Mouse (Mus musculus) forebrain, embryonic 14.5 days (tissue): Measurements from ENCODE around the gene Tjp2. TPM values are rescaled to one million over a fixed set of nuclear protein-coding genes. Genes with fewer than 3 reads are reported as not detected.
A peak's percentile ranks its signal among the peaks of the same experiment; 100 is the strongest.

ENCODE experiments used
- ATAC-seq: fragments of 200-750 bp; cut with Nextera tagmentation; 2 replicates; pipeline ENCODE4 v1.8.0; 2017; ENCODE audit warnings: mild to moderate bottlenecking, moderate library complexity
- DNase-seq: peaks from one replicate; pipeline ENCODE4 v3.0.0-alpha.2; 2015; ENCODE audit warnings: low spot score
- H3K27ac ChIP-seq: fragments of 300-500 bp; sonication (generic); 2 replicates; pipeline ENCODE4 v1.5.1; 2014; ENCODE audit warnings: low read depth, mild to moderate bottlenecking, control low read depth, low read length, moderate library complexity
- H3K27me3 ChIP-seq: fragments of 300-500 bp; sonication (generic); replicated peaks from 2 replicates; pipeline ENCODE4 v1.6.1; 2014; ENCODE audit warnings: low read length, control low read depth, mixed read lengths; ENCODE audit not compliant: control insufficient read depth, insufficient read depth
- H3K36me3 ChIP-seq: fragments of 300-500 bp; sonication (generic); 2 replicates; pipeline ENCODE4 v1.6.1; 2014; ENCODE audit warnings: low read length, control low read depth; ENCODE audit not compliant: control insufficient read depth, insufficient read depth
- H3K4me1 ChIP-seq: fragments of 300-500 bp; sonication (generic); 2 replicates; pipeline ENCODE4 v1.6.1; 2014; ENCODE audit warnings: antibody characterized with exemption, low read length, control low read depth; ENCODE audit not compliant: control insufficient read depth, insufficient read depth
- H3K4me2 ChIP-seq: fragments of 300-500 bp; sonication (generic); 2 replicates; pipeline ENCODE4 v1.6.1; 2014; ENCODE audit warnings: mild to moderate bottlenecking, control low read depth, low read length
- H3K4me3 ChIP-seq: fragments of 300-500 bp; sonication (generic); 2 replicates; pipeline ENCODE4 v1.5.1; 2014; ENCODE audit warnings: low read depth, low read length, control low read depth
- H3K9ac ChIP-seq: fragments of 300-500 bp; sonication (generic); 2 replicates; pipeline ENCODE4 v1.6.1; 2014; ENCODE audit warnings: mild to moderate bottlenecking, low read length, control low read depth, moderate library complexity
- H3K9me3 ChIP-seq: fragments of 300-500 bp; sonication (generic); replicated peaks from 2 replicates; pipeline ENCODE4 v1.6.1; 2016; ENCODE audit warnings: low read length, control low read depth, mixed read lengths; ENCODE audit not compliant: control insufficient read depth
- WGBS: fragments of 180-500 bp; shearing (Covaris S2); extraction: QIAGEN DNeasy Blood & Tissue Kit; methylation state at CpG from one replicate; pipeline ENCODE4 v1.1.7; 2014; 5-methylcytosine and 5-hydroxymethylcytosine counted together
- polyA plus RNA-seq: library from polyadenylated mRNA; unstranded; fragments of >200 nt; fragmentation: Nextera tagmentation; extraction: Ambion mirVana; gene quantifications from 2 replicates; pipeline ENCODE4 v1.2.1, GENCODE M21; 2014

Tjp2 gene
- polyA plus RNA-seq, 1 experiment from 2014 or later = 9.0 TPM

DNA sequence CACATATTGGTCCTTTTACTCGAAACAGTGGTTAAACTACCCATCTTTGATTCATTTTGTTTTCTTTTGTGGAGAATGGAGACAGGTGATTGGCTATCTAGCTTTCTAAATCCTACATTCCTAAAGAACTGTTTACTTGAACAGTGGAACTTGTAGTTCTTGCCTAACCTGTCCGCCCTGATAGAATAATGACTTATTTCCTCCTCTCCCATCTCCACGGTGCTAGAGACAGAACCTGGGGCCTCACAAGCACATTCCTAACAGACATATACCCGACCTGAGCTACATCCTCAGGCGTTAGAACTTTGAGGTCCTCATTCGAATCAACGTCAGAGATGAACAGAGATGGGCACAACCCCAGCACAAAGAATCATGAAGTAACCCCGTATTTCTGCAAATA, 44.4 kb downstream of the Tjp2 start:
- Histone ChIP-seq H3K27ac (no peak overlapping the region), H3K36me3 (no peaks in the 10 kb centered on the region), H3K4me3 (no peak overlapping the region), H3K9me3 (no peaks in the 10 kb centered on the region), H3K27me3 (no peaks in the 10 kb centered on the region), H3K4me2 (no peak overlapping the region), H3K9ac (no peak overlapping the region), H3K4me1 (no peaks in the 10 kb centered on the region)
- ATAC-seq (no peak), DNase-seq (no peak)
- WGBS = 82% methylated on average over 8 of the region's 8 CpGs

GRCm38 (mm10) chr19:24178086-24178485, 46.7 kb downstream of the Tjp2 start:
- no peak overlapping the region for H3K4me3 ChIP-seq
- H3K4me1 ChIP-seq = 0 out of 2 replicates have a peak, but pooled peaks cover 5% of the 10 kb centered on the region
- ATAC-seq (no peak), DNase-seq (no peak)
- no peak overlapping the region for H3K4me2 ChIP-seq
- H3K9ac ChIP-seq = no peak overlapping the region
- H3K27me3 ChIP-seq = no peaks in the 10 kb centered on the region
- no peaks in the 10 kb centered on the region for H3K9me3 ChIP-seq
- H3K36me3 ChIP-seq = no peaks in the 10 kb centered on the region
- H3K27ac ChIP-seq = no peak overlapping the region
- 95% methylated on average over 2 of the region's 2 CpGs for WGBS

GRCm38 (mm10) chr19:24176692-24177091, 48.1 kb downstream of the Tjp2 start:
- H3K4me3 ChIP-seq = no peak overlapping the region
- 77% methylated on average over 4 of the region's 4 CpGs for WGBS
- peaks cover 14% of the 10 kb centered on the region; the same call in 1 of the 2 replicates for H3K4me1 ChIP-seq
- no peaks in the 10 kb centered on the region for H3K36me3 ChIP-seq
- no peak overlapping the region for H3K27ac ChIP-seq
- H3K27me3 ChIP-seq = no peaks in the 10 kb centered on the region
- ATAC-seq (no peak), DNase-seq (no peak)
- no peak overlapping the region for H3K4me2 ChIP-seq
- no peaks in the 10 kb centered on the region for H3K9me3 ChIP-seq
- H3K9ac ChIP-seq = no peak overlapping the region

DNA sequence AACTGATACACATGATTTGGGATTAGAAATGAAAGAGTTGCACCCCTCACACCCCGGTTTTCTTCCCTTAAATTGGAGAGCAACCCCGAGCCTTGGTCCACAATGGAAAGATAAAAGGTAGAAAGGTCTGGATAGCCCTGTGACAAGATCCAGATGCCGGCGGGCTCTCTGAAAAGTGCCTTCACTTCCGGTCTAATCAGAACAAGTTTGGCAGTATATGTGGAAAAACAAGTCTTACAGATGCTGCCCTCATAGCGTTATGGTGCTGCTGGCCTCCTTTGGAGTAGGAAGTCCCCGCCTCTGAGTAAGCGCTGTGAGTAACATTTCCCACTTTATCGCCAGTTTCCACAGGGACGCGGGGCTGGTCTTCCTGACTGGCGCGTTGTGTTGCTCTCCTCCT, 49.9 kb downstream of the Tjp2 start:
- Histone ChIP-seq H3K36me3 (no peaks in the 10 kb centered on the region), H3K27me3 (no peaks in the 10 kb centered on the region), H3K9ac (peak overlapping the region; percentile 79; the same call in 1 of the 2 replicates), H3K4me2 (peak overlapping the region; percentile 66), H3K4me1 (peaks cover 14% of the 10 kb centered on the region; the same call in 1 of the 2 replicates), H3K4me3 (peak overlapping the region; percentile 71), H3K9me3 (no peaks in the 10 kb centered on the region), H3K27ac (no peak overlapping the region)
- no peak for ATAC-seq
- peak; percentile 37 for DNase-seq
- WGBS = 6% methylated on average over 13 of the region's 13 CpGs

DNA sequence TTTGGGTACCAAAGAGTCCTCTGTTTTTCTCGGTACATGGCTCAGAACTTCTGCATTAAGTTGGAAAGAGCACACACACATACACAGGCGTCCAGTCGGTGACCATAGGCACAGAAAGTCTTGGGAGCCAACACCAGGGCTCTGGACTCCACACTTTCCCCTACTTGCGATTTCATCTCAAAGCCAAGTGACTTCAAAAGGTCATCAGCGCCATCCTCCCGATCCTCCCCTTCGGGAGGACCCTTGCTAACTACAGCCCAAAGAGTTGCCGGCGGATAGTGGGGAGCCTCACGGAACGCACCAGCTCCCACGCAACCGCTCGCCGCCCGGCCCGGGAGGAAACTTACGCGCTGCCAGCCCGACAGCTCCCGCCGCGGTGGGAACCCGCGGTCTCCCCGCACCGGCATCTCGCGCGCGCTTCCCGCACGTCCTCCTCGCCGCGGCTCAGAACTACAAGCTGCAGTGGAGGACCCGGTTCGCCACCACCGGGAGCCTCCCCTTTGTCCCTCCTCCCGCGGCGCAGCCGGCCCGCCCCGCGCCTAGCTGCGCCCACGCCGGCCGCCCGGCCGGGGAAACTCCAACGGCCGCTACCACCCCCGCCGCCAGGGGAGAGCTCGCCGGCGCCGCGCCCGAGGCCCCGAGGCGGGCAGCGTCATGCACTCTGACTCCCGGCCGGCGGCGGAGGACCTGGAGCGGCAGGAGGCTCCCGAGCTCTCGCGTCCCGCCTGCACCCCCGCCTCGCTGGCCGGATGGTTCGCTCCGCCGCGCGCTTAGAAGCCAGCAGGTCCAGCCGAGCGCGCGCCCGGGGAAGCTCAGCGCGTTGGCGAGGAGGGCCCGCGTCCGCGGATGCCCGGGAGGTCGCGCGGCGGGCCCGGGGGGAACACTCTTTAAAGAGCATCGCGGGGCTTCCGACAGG, 51.0 kb downstream of the Tjp2 start:
- ATAC-seq (peak; percentile 93), DNase-seq (peak; percentile 93)
- H3K9ac ChIP-seq = peak overlapping the region; percentile 79
- under 1% methylated on average over 87 of the region's 103 CpGs for WGBS
- no peaks in the 10 kb centered on the region for H3K9me3 ChIP-seq
- H3K36me3 ChIP-seq = no peaks in the 10 kb centered on the region
- H3K4me3 ChIP-seq = peak overlapping the region; percentile 71
- no peaks in the 10 kb centered on the region for H3K27me3 ChIP-seq
- peak overlapping the region; percentile 78 for H3K27ac ChIP-seq
- peaks cover 14% of the 10 kb centered on the region; the same call in 1 of the 2 replicates for H3K4me1 ChIP-seq
- H3K4me2 ChIP-seq = peak overlapping the region; percentile 66

DNA sequence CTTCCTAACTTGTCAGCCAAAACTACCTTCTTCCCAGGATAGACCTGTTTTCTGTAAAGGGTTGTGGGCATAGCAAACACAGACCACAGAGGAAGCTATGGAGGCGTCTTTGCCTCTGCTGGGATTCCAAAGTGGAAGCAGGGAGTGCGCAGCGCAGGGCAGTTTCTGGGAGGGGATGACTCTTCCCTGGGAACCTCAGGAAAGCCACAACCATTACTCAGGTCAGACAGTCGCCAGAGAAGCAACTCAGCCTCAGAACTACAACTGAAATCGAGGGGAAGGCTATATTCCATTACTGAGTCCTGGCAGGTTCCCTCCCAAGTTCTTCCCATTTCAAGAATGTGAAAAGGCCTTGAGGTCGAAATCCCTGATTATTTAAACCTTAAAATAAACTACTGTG, 51.8 kb downstream of the Tjp2 start:
- 16% methylated on average over 6 of the region's 6 CpGs for WGBS
- no peak for ATAC-seq

GRCm38 (mm10) chr19:24168531-24168930, 56.3 kb downstream of the Tjp2 start:
- Histone ChIP-seq H3K4me1 (peaks cover 23% of the 10 kb centered on the region), H3K36me3 (no peaks in the 10 kb centered on the region)
- WGBS = 58% methylated on average over 10 of the region's 10 CpGs

More for the DNA sequence above, 51.8 kb downstream of the Tjp2 start:
- peak overlapping the region; percentile 66 for H3K4me2 ChIP-seq
- H3K27me3 ChIP-seq = no peaks in the 10 kb centered on the region
- H3K27ac ChIP-seq = no peak overlapping the region
- no peaks in the 10 kb centered on the region for H3K36me3 ChIP-seq
- no peak for DNase-seq
- peak overlapping the region; percentile 79 for H3K9ac ChIP-seq
- H3K4me1 ChIP-seq = peaks cover 14% of the 10 kb centered on the region; the same call in 1 of the 2 replicates
- no peaks in the 10 kb centered on the region for H3K9me3 ChIP-seq
- H3K4me3 ChIP-seq = peak overlapping the region; percentile 71

DNA sequence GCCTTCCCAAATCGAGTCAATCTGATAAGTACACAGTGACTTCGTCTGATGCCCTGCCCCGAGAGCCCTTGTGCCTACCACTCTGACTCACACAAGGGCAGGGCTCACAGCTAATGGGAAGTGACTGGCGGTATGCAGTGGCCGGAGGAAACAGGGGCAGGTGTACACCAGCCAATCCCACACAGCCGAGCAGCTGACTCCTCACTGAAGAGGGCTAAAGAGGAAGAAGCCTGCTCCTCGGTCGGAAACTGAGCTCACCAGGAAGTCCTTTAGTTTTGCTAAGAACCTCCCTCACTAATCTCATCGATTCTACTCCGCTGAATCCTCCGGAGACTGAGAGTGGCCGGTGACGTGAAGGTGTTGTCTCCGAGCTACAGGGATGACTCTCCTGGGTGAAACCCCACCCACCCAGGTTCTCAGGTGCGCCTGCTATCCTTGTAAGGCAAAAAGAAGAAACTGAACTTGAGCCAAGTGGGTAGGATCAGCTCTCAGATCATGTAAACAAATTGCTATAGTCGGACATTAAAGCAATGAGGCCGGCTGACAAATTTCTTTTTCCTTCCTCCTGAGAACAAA, 58.2 kb downstream of the Tjp2 start:
- Histone ChIP-seq H3K4me2 (peak overlapping the region; percentile 18), H3K9ac (no peak overlapping the region), H3K36me3 (no peaks in the 10 kb centered on the region), H3K4me3 (no peak overlapping the region), H3K4me1 (peaks cover 13% of the 10 kb centered on the region), H3K9me3 (no peaks in the 10 kb centered on the region), H3K27me3 (no peaks in the 10 kb centered on the region), H3K27ac (no peak overlapping the region)
- ATAC-seq (no peak), DNase-seq (no peak)
- WGBS = 12% methylated on average over 17 of the region's 17 CpGs

More at GRCm38 (mm10) chr19:24168531-24168930, 56.3 kb downstream of the Tjp2 start:
- Histone ChIP-seq H3K9ac (no peak overlapping the region), H3K27ac (no peak overlapping the region), H3K4me2 (no peak overlapping the region), H3K27me3 (no peaks in the 10 kb centered on the region), H3K9me3 (no peaks in the 10 kb centered on the region), H3K4me3 (no peak overlapping the region)
- ATAC-seq (no peak), DNase-seq (no peak)

DNA sequence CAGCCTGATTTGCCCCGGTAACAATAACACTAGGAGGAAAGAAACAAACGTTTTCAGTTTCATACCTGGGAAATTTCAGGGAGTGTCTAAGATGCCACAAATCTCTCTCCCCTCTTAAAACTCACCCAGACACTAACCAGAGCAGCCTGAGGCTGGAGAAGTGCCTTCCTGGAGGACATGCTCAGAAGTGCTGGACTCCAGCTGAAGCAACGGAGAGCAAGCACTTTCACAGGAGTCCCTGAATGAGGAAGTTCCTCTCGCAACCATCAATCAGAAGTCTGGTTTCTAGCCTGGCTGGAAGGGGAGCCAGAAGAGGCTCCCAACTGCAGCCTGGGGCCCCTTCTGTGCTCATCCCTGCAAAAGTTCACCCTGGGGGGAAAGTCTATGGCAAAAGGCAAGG, 60.9 kb downstream of the Tjp2 start:
- Histone ChIP-seq H3K36me3 (no peaks in the 10 kb centered on the region), H3K27ac (no peak overlapping the region), H3K4me2 (no peak overlapping the region), H3K4me3 (no peak overlapping the region), H3K9me3 (no peaks in the 10 kb centered on the region), H3K27me3 (no peaks in the 10 kb centered on the region), H3K9ac (no peak overlapping the region), H3K4me1 (peaks cover 20% of the 10 kb centered on the region)
- 59% methylated on average over 4 of the region's 4 CpGs for WGBS
- ATAC-seq (no peak), DNase-seq (no peak)
